Mouse (Mus musculus) kidney, postnatal 0 days (tissue): ENCODE results near the gene Csf3r. TPM values are rescaled to one million over a fixed set of nuclear protein-coding genes. Genes with fewer than 3 reads are reported as not detected.

Experiments used
- ATAC-seq: fragments of 200-750 bp; cut with Nextera tagmentation; replicated peaks from 2 replicates; pipeline ENCODE4 v1.8.0; 2017; ENCODE audit warnings: low read depth, moderate number of reproducible peaks, moderate TSS enrichment, moderate library complexity; ENCODE audit not compliant: low FRiP score
- DNase-seq: peaks from one replicate; pipeline ENCODE4 v3.0.0-alpha.2; 2016; ENCODE audit warnings: low spot score
- H3K27ac ChIP-seq: fragments of 300-500 bp; sonication (generic); 2 replicates; pipeline ENCODE4 v1.5.1; 2014; ENCODE audit warnings: mild to moderate bottlenecking
- H3K27me3 ChIP-seq: fragments of 300-500 bp; sonication (generic); 2 replicates; pipeline ENCODE4 v1.6.1; 2014; ENCODE audit warnings: low read length, mixed read lengths; ENCODE audit not compliant: insufficient read depth
- H3K36me3 ChIP-seq: fragments of 300-500 bp; sonication (generic); 2 replicates; pipeline ENCODE4 v1.6.1; 2014; ENCODE audit warnings: low read length, mixed read lengths; ENCODE audit not compliant: insufficient read depth
- H3K4me1 ChIP-seq: fragments of 300-500 bp; sonication (generic); replicated peaks from 2 replicates; pipeline ENCODE4 v1.6.1; 2014; ENCODE audit warnings: antibody characterized with exemption, low read length, mixed read lengths; ENCODE audit not compliant: insufficient read depth
- H3K4me2 ChIP-seq: fragments of 300-500 bp; sonication (generic); 2 replicates; pipeline ENCODE4 v1.6.1; 2014; ENCODE audit warnings: mild to moderate bottlenecking, low read length, moderate library complexity, mixed read lengths
- H3K4me3 ChIP-seq: fragments of 300-500 bp; sonication (generic); replicated peaks from 2 replicates; pipeline ENCODE4 v1.5.1; 2014; ENCODE audit warnings: low read depth, low read length
- H3K9ac ChIP-seq: fragments of 300-500 bp; sonication (generic); 2 replicates; pipeline ENCODE4 v1.6.1; 2014; ENCODE audit warnings: low read depth, low read length
- H3K9me3 ChIP-seq: fragments of 300-500 bp; sonication (generic); replicated peaks from 2 replicates; pipeline ENCODE4 v1.6.1; 2016; ENCODE audit warnings: low read length, inconsistent platforms, mixed read lengths
- CTCF ChIP-seq: IDR thresholded peaks from 2 replicates; pipeline ENCODE4 v1.5.1; 2016; ENCODE audit warnings: antibody characterized with exemption, low read depth, mild to moderate bottlenecking, moderate library complexity
- WGBS: fragments of 180-500 bp; shearing (Covaris S2); extraction: QIAGEN DNeasy Blood & Tissue Kit; methylation state at CpG from one replicate; pipeline ENCODE4 v1.1.7; 2014; 5-methylcytosine and 5-hydroxymethylcytosine counted together
- polyA plus RNA-seq: library from polyadenylated mRNA; unstranded; fragments of >200 nt; fragmentation: Nextera tagmentation; extraction: Ambion mirVana; gene quantifications from 2 replicates; pipeline ENCODE4 v1.2.1, GENCODE M21; 2015

Gene Csf3r
- polyA plus RNA-seq, 1 experiment from 2014 or later = 0.82 TPM

- H3K9ac ChIP-seq = no peak overlapping the region
- H3K27ac ChIP-seq = no peak overlapping the region
- no peak for TF ChIP-seq CTCF
- no peak for ATAC-seq
- no peaks in the 10 kb centered on the region for H3K9me3 ChIP-seq
- H3K27me3 ChIP-seq = no peaks in the 10 kb centered on the region
- no peak overlapping the region for H3K4me3 ChIP-seq
- H3K4me1 ChIP-seq = no peaks in the 10 kb centered on the region
- H3K36me3 ChIP-seq = no peaks in the 10 kb centered on the region
- WGBS = 86% methylated on average over 9 of the region's 9 CpGs
- H3K4me2 ChIP-seq = no peak overlapping the region
- DNase-seq = no peak
Observed at GRCm38 (mm10) chr4:126083021-126083420, 58.7 kb downstream of the Csf3r start.

- TF ChIP-seq CTCF = no peak
- no peaks in the 10 kb centered on the region for H3K27me3 ChIP-seq
- WGBS = 70% methylated on average over 8 of the region's 8 CpGs
- DNase-seq = no peak
- H3K4me1 ChIP-seq = no peaks in the 10 kb centered on the region
- no peak overlapping the region for H3K27ac ChIP-seq
- H3K9ac ChIP-seq = no peak overlapping the region
- H3K36me3 ChIP-seq = no peaks in the 10 kb centered on the region
- no peak overlapping the region for H3K4me3 ChIP-seq
- no peak for ATAC-seq
- H3K4me2 ChIP-seq = no peak overlapping the region
- no peaks in the 10 kb centered on the region for H3K9me3 ChIP-seq
Observed at GRCm38 (mm10) chr4:126084382-126084781, 60.0 kb downstream of the Csf3r start.

GRCm38 (mm10) chr4:126085996-126086576, 61.7 kb downstream of the Csf3r start:
- DNase-seq = peak; percentile 93
- 0 out of 2 replicates have a peak overlapping the region, but pooled peaks have one; percentile 51 for H3K27ac ChIP-seq
- H3K27me3 ChIP-seq = no peaks in the 10 kb centered on the region
- whole genome bisulfite sequencing = 23% methylated on average over 7 of the region's 7 CpGs
- peak; percentile 73 for ATAC-seq
- no peak overlapping the region for H3K4me3 ChIP-seq
- no peaks in the 10 kb centered on the region for H3K9me3 ChIP-seq
- no peak overlapping the region for H3K4me2 ChIP-seq
- no peaks in the 10 kb centered on the region for H3K4me1 ChIP-seq
- H3K36me3 ChIP-seq = no peaks in the 10 kb centered on the region
- no peak overlapping the region for H3K9ac ChIP-seq
- TF ChIP-seq CTCF = peak; percentile 95

GRCm38 (mm10) chr4:126090101-126090847, 65.9 kb downstream of the Csf3r start:
- DNase-seq (no peak), ATAC-seq (no peak)
- Histone ChIP-seq H3K4me2 (no peak overlapping the region), H3K9ac (no peak overlapping the region), H3K36me3 (no peaks in the 10 kb centered on the region), H3K4me1 (no peaks in the 10 kb centered on the region), H3K27me3 (no peaks in the 10 kb centered on the region), H3K4me3 (no peak overlapping the region), H3K9me3 (no peaks in the 10 kb centered on the region), H3K27ac (no peak overlapping the region)
- no peak for TF ChIP-seq CTCF
- 52% methylated on average over 7 of the region's 7 CpGs for WGBS

- Histone ChIP-seq H3K9ac (no peak overlapping the region), H3K27ac (no peak overlapping the region), H3K27me3 (no peaks in the 10 kb centered on the region), H3K4me1 (no peaks in the 10 kb centered on the region), H3K4me3 (no peak overlapping the region), H3K9me3 (no peaks in the 10 kb centered on the region), H3K36me3 (no peaks in the 10 kb centered on the region), H3K4me2 (no peak overlapping the region)
- no peak for TF ChIP-seq CTCF
- DNase-seq (no peak), ATAC-seq (no peak)
- WGBS = 85% methylated on average over 4 of the region's 4 CpGs
Observed at GRCm38 (mm10) chr4:126090848-126091124, 66.4 kb downstream of the Csf3r start.

GRCm38 (mm10) chr4:126091873-126092272, 67.5 kb downstream of the Csf3r start:
- DNase-seq (no peak), ATAC-seq (no peak)
- Histone ChIP-seq H3K27me3 (no peaks in the 10 kb centered on the region), H3K27ac (no peak overlapping the region), H3K36me3 (no peaks in the 10 kb centered on the region), H3K4me1 (0 out of 2 replicates have a peak, but pooled peaks cover 2% of the 10 kb centered on the region), H3K9ac (no peak overlapping the region), H3K4me2 (no peak overlapping the region), H3K9me3 (no peaks in the 10 kb centered on the region), H3K4me3 (no peak overlapping the region)
- no peak for TF ChIP-seq CTCF
- 75% methylated on average over 8 of the region's 8 CpGs for WGBS

Other genes with a start within 250 kb of the Csf3r start
- 131 and 134 TPM in 2 replicates for gene Mrps15, start 22.4 kb downstream of the Csf3r start, polyA plus RNA-seq
- 13.6 and 16.2 TPM in 2 replicates for gene Oscp1, start 34.0 kb downstream of the Csf3r start, polyA plus RNA-seq
- 58.5 and 59.0 TPM in 2 replicates for gene Lsm10, start 72.1 kb downstream of the Csf3r start, polyA plus RNA-seq
- gene Stk40, start 79.4 kb downstream of the Csf3r start, polyA plus RNA-seq = 27.1 and 28.7 TPM in 2 replicates
- gene Eva1b, start 123.2 kb downstream of the Csf3r start, polyA plus RNA-seq = 130 and 149 TPM in 2 replicates
- 9.2 and 9.7 TPM in 2 replicates for gene Sh3d21, start 138.9 kb downstream of the Csf3r start, polyA plus RNA-seq
- 136 and 156 TPM in 2 replicates for gene Thrap3, start 178.2 kb downstream of the Csf3r start, polyA plus RNA-seq
- 22.4 and 27.3 TPM in 2 replicates for gene Map7d1, start 231.8 kb downstream of the Csf3r start, polyA plus RNA-seq
- 115 and 121 TPM in 2 replicates for gene Trappc3, start 237.8 kb downstream of the Csf3r start, polyA plus RNA-seq